Mouse (Mus musculus): ENCODE data around the gene Islr. TPM values are rescaled to one million over a fixed set of nuclear protein-coding genes. Genes with fewer than 3 reads are reported as not detected.

Islr gene
- polyA plus RNA-seq, 3 experiments from 2014 or later = 0.84 to 1.5 TPM; not detected in 1

- ATAC-seq = no peak
Observed at GRCm38 (mm10) chr9:58220218-58220903, 16.3 kb upstream of the Islr start.

GRCm38 (mm10) chr9:58218539-58218938 is 14.4 kb upstream of the Islr start:
- no peak for ATAC-seq

- no peak for ATAC-seq
Observed at GRCm38 (mm10) chr9:58216402-58216801, 12.3 kb upstream of the Islr start.

GRCm38 (mm10) chr9:58214519-58215180 is 10.5 kb upstream of the Islr start:
- ATAC-seq = no peak

- ATAC-seq = no peak
Observed at GRCm38 (mm10) chr9:58213865-58214264, 9.8 kb upstream of the Islr start.

- ATAC-seq = no peak
Observed at GRCm38 (mm10) chr9:58213377-58213776, 9.3 kb upstream of the Islr start.

- ATAC-seq = no peak
Observed at GRCm38 (mm10) chr9:58210304-58210627, 6.2 kb upstream of the Islr start.

- ATAC-seq = no peak
Observed at GRCm38 (mm10) chr9:58209462-58210303, 5.6 kb upstream of the Islr start.

- no peak for ATAC-seq
Observed at GRCm38 (mm10) chr9:58206013-58206412, 1.9 kb upstream of the Islr start.

- ATAC-seq = peak; percentile 64
Observed at GRCm38 (mm10) chr9:58204448-58205000, 418 bp upstream of the Islr start.

- no peak for ATAC-seq
Observed at GRCm38 (mm10) chr9:58202676-58203453, 1.2 kb downstream of the Islr start.

- ATAC-seq = no peak
Observed at GRCm38 (mm10) chr9:58201861-58202549, 2.1 kb downstream of the Islr start.

GRCm38 (mm10) chr9:58201091-58201842 is 2.8 kb downstream of the Islr start:
- ATAC-seq = no peak

GRCm38 (mm10) chr9:58200270-58201090 is 3.6 kb downstream of the Islr start:
- ATAC-seq = no peak

GRCm38 (mm10) chr9:58199381-58200269 is 4.5 kb downstream of the Islr start:
- no peak for ATAC-seq

- no peak for ATAC-seq
Observed at GRCm38 (mm10) chr9:58198801-58199371, 5.2 kb downstream of the Islr start.

GRCm38 (mm10) chr9:58197781-58198701 is 6.1 kb downstream of the Islr start:
- ATAC-seq = no peak

Data from inflammation-experienced regulatory T-cells, adult 6 months (primary cell).